Mouse (Mus musculus) erythroblast, embryonic 14.5 days (primary cell): ENCODE data around the gene Maml3.

Source experiments
- GATA1 ChIP-seq: IDR thresholded peaks from 2 replicates; pipeline ENCODE4 v1.6.1; 2012; ENCODE audit warnings: low read length, inconsistent platforms, mixed read lengths
- TAL1 ChIP-seq: IDR thresholded peaks from 3 replicates; pipeline ENCODE4 v1.6.1; 2012; ENCODE audit warnings: low read length, inconsistent platforms, mixed read lengths

DNA sequence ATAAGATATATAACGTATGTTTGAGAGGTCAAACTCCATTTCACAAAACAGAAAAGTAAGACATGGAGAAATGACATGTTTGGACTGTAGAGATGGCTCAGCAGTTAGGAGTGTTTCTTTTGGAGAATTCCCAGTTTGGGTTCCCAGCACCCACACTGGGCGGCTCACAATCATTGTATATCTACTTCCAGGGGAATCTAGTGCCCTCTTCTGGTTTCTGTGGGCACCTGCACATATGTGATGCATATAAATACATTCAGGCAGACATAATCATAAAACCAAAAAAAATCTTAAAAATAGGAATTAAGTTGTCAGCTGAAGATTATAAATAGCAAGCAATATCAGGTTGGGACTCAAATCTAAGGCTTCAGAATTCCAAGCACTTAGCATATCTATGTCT lies 316.9 kb downstream of the Maml3 start:
- no peak for TF ChIP-seq GATA1
- TF ChIP-seq TAL1 = no peak
